Mouse (Mus musculus): ENCODE measurements around the gene Cldn4. TPM values are rescaled to one million over a fixed set of nuclear protein-coding genes. Genes with fewer than 3 reads are reported as not detected.

The Cldn4 gene
- polyA plus RNA-seq (2015; fragmentation: Illumina TruSeq; extraction: RNeasy Lipid Tissue Mini Kit (QIAGEN cat#74804); ENCODE audit: insufficient read depth, low replicate concordance), result not detected

GRCm38 (mm10) chr5:134946857-134947255, at the start of gene Cldn4:
Cldn4 (minus strand) TSS chr5:134946934.

GRCm38 (mm10) chr5:134985633-134986297, 39.0 kb upstream of the Cldn4 start, which contains the start of gene Cldn3:
Cldn3 (plus strand) TSS chr5:134986214.

GRCm38 (mm10) chr5:134932179-134932902, 14.4 kb downstream of the Cldn4 start, which contains the start of gene Mettl27:
Mettl27 (plus strand) TSS chr5:134932368.

GRCm38 (mm10) chr5:134915311-134915710, 31.4 kb downstream of the Cldn4 start, which contains the start of gene Cldn13:
Cldn13 (minus strand) TSS chr5:134915526.

GRCm38 (mm10) chr5:134906633-134907032, 40.1 kb downstream of the Cldn4 start, which contains the start of gene Tmem270:
Tmem270 (minus strand) TSS chr5:134906733.

Other genes starting within 250 kb of the Cldn4 start
- 12.5 TPM for gene Eln, start 199.6 kb downstream of the Cldn4 start, polyA plus RNA-seq (2015; fragmentation: Illumina TruSeq; extraction: RNeasy Lipid Tissue Mini Kit (QIAGEN cat#74804); ENCODE audit: insufficient read depth, low replicate concordance)
- gene Tmem270, start 40.2 kb downstream of the Cldn4 start, polyA plus RNA-seq (2015; fragmentation: Illumina TruSeq; extraction: RNeasy Lipid Tissue Mini Kit (QIAGEN cat#74804); ENCODE audit: insufficient read depth, low replicate concordance), result not detected
- 18.6 TPM for gene Cldn13, start 31.4 kb downstream of the Cldn4 start, polyA plus RNA-seq (2015; fragmentation: Illumina TruSeq; extraction: RNeasy Lipid Tissue Mini Kit (QIAGEN cat#74804); ENCODE audit: insufficient read depth, low replicate concordance)
- gene Mettl27, start 14.6 kb downstream of the Cldn4 start, polyA plus RNA-seq (2015; fragmentation: Illumina TruSeq; extraction: RNeasy Lipid Tissue Mini Kit (QIAGEN cat#74804); ENCODE audit: insufficient read depth, low replicate concordance), result 8.3 TPM
- gene Cldn3, start 39.3 kb upstream of the Cldn4 start, polyA plus RNA-seq (2015; fragmentation: Illumina TruSeq; extraction: RNeasy Lipid Tissue Mini Kit (QIAGEN cat#74804); ENCODE audit: insufficient read depth, low replicate concordance), result not detected
- 24.8 TPM for gene Abhd11, start 62.2 kb upstream of the Cldn4 start, polyA plus RNA-seq (2015; fragmentation: Illumina TruSeq; extraction: RNeasy Lipid Tissue Mini Kit (QIAGEN cat#74804); ENCODE audit: insufficient read depth, low replicate concordance)
- gene Stx1a, start 76.5 kb upstream of the Cldn4 start, polyA plus RNA-seq (2015; fragmentation: Illumina TruSeq; extraction: RNeasy Lipid Tissue Mini Kit (QIAGEN cat#74804); ENCODE audit: insufficient read depth, low replicate concordance), result 1.6 TPM
- 12.8 TPM for gene Dnajc30, start 117.3 kb upstream of the Cldn4 start, polyA plus RNA-seq (2015; fragmentation: Illumina TruSeq; extraction: RNeasy Lipid Tissue Mini Kit (QIAGEN cat#74804); ENCODE audit: insufficient read depth, low replicate concordance)
- gene Bud23, start 118.0 kb upstream of the Cldn4 start, polyA plus RNA-seq (2015; fragmentation: Illumina TruSeq; extraction: RNeasy Lipid Tissue Mini Kit (QIAGEN cat#74804); ENCODE audit: insufficient read depth, low replicate concordance), result 30.9 TPM
- gene Vps37d, start 131.3 kb upstream of the Cldn4 start, polyA plus RNA-seq (2015; fragmentation: Illumina TruSeq; extraction: RNeasy Lipid Tissue Mini Kit (QIAGEN cat#74804); ENCODE audit: insufficient read depth, low replicate concordance), result not detected
- gene Mlxipl, start 143.0 kb upstream of the Cldn4 start, polyA plus RNA-seq (2015; fragmentation: Illumina TruSeq; extraction: RNeasy Lipid Tissue Mini Kit (QIAGEN cat#74804); ENCODE audit: insufficient read depth, low replicate concordance), result 0.12 TPM
- 9.8 TPM for gene Tbl2, start 202.7 kb upstream of the Cldn4 start, polyA plus RNA-seq (2015; fragmentation: Illumina TruSeq; extraction: RNeasy Lipid Tissue Mini Kit (QIAGEN cat#74804); ENCODE audit: insufficient read depth, low replicate concordance)
- gene Bcl7b, start 221.3 kb upstream of the Cldn4 start, polyA plus RNA-seq (2015; fragmentation: Illumina TruSeq; extraction: RNeasy Lipid Tissue Mini Kit (QIAGEN cat#74804); ENCODE audit: insufficient read depth, low replicate concordance), result 31.1 TPM
- gene Baz1b, start 240.3 kb upstream of the Cldn4 start, polyA plus RNA-seq (2015; fragmentation: Illumina TruSeq; extraction: RNeasy Lipid Tissue Mini Kit (QIAGEN cat#74804); ENCODE audit: insufficient read depth, low replicate concordance), result 102 TPM

Measured in spleen, adult 10 weeks (tissue).